Mouse (Mus musculus): ENCODE results near the gene Bod1.
A peak's percentile ranks its signal among the peaks of the same experiment; 100 is the strongest.

The Bod1 gene

DNA sequence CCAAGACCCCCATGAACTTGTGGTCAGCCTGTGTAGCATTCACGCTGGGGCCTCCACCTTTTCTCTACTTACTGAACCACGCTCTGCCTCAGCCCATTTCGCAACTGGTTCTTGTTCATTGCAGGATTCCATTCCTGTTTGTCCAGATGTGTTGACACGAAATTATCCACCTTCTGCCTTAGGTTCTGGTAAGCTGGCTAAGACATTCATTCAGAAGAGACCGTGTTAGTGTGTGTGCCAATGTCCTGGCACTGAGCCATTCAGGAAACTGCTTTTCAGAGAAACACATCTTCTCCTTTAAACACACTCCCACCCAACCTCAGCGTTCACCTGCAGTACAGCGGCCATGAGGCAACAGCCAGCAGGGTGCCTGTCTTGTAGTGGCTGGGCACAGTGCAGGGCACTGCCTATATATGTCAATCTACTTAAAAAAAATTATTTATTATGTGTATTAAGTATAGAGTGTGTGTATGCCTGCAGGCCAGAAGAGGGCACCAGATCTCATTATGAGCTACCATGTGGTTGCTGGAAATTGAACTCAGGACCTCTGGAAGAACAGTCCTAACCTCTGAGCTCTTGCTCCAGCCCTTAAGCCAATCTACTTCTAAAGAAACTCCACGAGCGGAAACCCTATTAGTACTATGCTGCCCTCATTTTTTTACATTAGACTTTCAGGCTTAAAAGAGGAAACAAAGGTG, 2.4 kb downstream of the Bod1 start:
- DNase-seq (ENCODE audit: low read depth, low spot score) = peak; percentile 31

DNA sequence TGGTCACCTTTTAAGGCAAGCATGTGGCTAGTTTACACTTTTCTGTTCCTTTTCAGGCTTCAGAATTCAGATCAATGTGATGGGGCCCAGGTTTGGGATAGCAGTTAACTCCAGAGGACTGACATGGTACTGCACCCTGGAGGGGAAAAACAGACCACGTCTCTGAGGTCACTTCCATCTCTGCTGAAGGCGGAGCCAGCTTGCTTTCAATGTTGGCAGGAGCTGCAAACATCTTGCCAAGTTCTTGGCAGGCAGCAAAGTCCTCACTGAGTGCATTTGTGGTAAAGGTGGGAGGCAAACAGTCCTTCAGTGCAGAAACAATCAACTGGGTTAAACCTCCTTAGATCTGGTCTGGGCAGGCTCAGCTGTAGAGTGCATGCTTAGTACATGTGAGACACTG, 7.5 kb downstream of the Bod1 start:
- DNase-seq (ENCODE audit: low read depth, low spot score) = no peak

DNA sequence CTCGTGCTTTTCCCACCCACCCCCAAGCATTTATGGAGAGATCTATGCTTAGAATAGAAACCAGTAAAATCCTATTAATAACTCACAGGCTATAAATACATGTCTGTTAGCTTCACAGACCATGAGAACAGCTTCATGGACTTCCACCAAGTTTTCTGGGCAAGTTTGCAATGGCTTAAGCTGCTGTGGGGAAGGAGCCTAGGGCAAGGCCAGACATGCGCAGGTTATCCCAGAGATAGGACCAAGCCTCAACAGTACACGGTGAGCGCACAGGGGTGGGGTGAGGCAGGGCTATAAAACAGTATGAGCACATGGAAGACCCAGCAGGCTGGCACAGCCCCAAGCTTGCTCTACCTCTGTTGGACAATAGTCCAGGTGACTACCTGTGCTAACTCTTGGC, 8.2 kb downstream of the Bod1 start:
- DNase-seq (ENCODE audit: low read depth, low spot score) = no peak

DNA sequence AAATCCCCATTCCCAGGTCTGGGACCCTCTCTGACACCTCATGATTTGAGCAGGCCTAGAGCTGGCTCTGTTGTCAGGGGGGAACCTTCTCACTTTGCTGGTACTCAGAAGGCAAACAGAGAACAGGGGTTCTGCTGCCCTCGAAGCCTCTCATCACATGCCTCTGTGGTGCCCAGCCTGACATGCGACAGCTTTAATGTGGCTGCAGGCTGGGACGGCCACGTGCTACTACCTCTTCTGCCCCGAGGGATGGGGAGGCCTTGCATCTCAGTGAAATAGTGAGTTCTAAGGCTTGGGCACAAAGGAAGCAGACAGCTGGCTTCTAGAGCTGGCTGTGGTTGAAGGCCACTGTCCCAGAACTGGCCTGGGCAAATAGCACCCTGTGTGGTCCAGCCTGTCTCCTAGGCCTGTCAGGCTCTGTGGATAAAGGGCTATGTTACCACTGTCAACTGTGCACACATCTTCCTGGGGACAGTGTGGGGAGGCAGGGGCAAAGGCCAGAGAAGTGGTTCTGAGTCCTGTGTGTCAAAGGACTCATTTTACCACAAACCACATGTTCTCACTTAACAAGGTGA, 8.7 kb downstream of the Bod1 start:
- no peak for DNase-seq (ENCODE audit: low read depth, low spot score)

DNA sequence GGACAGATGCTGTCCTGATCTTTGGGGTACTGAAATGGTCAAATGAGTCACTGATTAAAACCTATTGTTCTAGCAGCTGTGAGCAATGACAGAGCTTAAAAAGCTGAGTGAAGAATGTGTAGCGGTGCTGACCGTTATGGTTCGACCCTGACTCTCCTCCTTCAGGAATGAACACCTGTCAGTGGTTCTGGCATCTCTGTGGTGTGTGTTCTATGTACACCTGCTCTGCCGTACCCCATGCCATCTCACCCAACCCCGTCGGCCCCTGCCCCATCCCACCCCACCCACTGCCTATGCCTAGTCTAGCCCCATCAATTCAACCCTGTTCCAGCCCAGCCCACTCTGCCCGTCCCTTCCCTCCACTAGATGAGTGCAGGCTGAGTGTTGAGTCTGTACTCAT, 9.5 kb downstream of the Bod1 start:
- DNase-seq (ENCODE audit: low read depth, low spot score) = no peak

DNA sequence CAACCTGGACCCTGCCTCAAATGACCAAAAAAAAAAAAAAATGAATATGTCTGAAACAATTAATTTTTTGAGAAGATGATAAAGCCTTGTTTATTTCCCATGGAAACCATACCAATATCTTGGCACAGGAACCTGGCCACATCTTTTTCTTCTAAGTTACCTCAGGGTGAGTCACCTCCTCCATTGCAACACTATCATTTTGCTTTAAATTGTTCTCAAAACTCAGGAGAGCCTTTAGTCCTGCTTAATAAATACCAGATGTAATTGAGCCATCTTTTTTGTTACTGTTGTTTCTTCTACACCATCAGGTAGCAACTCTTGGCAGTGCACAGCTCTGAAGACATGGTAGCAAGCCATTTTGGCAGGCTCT, 13.9 kb downstream of the Bod1 start:
- DNase-seq (ENCODE audit: low read depth, low spot score) = no peak

DNA sequence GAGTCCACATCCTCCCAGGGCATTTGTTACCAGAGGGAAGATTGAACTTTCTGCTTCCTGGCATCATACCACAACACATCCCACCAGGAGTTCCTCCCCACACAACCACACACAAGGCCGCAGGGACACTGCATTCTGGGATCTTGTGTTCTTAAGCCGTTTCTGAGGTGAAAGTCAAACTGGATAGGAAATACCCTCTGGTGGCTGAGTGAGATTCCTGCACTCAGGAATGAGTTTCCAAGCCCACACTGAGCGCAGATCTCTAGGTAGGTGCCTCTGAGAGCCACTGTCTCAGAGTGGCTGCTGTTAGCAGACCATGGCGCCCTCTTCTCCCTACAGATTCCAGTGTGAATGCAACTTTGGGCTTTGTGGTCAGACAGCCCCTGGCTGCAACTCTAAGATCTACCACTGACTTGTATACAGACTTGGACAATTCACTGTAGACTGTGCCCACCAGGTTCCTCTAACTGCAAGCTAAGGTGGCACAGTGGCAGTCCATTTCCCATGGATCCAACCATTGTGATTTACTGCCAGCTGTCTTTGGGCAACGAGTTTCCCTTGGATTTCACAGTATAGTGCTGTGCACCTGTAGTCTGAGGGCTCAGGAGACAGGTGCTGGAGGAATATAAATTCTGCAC, 14.4 kb downstream of the Bod1 start:
- no peak for DNase-seq (ENCODE audit: low read depth, low spot score)

DNA sequence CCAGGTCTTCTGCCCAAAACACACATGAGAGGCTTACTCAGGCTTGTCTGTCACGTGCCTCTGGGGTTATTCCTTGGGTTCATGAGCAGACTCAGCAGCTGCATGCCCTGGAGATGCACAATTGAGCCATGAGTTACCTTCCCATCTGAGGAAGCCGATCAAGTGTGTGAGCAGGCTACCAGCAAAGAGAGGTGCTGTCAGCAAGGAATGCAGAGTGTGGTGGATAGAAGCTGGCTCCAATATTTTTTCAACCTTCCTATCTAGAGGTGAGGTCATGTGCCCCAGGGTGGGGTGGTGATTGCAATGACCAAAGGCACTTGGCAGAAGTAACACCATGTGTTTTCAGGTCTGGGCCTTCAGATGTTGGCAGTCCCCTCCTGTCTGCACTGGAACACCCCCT, 22.2 kb downstream of the Bod1 start:
- no peak for DNase-seq (ENCODE audit: low read depth, low spot score)

DNA sequence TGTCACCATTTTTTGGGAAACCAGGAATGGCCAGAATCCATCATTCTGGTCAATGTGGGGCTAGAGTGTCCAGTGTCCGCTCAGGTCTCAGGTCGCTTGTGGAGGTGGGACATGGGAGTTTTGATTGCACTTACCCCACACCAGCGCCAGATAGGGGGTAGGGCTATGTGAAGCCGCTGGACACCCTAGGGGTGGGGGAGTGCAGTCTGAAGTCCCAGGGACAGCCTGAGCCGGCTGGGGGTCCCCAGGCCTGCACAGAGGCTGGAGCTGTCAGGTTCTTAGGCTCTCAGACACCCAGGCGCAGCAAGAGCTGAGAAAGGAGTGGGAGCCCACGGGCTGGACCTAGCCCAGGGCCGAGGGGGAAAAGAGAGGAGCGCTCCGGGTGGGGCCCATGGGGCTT, 24.4 kb downstream of the Bod1 start:
- no peak for DNase-seq (ENCODE audit: low read depth, low spot score)

DNA sequence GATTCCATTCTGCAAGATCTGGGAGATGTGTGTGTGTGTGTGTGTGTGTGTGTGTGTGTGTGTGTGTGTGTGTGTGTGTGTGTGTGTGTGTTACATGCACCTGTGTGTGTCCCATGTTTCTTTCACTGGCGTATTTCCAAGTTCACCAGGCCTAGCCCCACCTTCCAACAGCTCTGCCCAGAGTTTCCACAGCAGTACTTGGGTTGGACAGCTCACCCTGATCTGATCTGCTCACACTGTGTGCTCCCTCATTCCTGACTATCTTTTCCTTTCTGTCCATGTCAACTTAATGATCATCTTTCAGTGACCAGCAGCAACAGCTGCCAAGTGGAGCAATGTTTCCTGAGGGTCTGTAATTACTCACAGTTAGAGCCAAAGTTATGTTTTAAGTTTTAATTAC, 25.1 kb downstream of the Bod1 start:
- DNase-seq (ENCODE audit: low read depth, low spot score) = no peak

DNA sequence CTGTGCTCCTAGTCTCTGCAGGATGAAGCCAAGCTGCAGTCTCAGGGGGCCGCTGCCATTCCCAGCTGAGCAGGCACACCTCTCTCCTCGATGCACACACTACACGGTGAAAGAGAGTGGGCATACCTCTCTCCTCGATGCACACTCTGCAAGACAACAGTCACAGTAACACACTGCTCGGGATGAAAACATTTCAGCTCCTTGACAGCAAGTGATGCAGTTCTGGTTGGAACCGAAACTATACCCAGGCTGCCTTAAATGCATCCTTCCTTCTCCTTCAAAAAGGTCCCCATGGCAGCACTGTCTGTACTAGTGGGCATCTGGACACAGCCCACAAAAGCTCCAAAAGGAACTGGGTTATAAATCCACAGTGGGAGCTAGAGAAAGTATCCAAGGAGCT, 28.6 kb downstream of the Bod1 start:
- DNase-seq (ENCODE audit: low read depth, low spot score) = no peak

DNA sequence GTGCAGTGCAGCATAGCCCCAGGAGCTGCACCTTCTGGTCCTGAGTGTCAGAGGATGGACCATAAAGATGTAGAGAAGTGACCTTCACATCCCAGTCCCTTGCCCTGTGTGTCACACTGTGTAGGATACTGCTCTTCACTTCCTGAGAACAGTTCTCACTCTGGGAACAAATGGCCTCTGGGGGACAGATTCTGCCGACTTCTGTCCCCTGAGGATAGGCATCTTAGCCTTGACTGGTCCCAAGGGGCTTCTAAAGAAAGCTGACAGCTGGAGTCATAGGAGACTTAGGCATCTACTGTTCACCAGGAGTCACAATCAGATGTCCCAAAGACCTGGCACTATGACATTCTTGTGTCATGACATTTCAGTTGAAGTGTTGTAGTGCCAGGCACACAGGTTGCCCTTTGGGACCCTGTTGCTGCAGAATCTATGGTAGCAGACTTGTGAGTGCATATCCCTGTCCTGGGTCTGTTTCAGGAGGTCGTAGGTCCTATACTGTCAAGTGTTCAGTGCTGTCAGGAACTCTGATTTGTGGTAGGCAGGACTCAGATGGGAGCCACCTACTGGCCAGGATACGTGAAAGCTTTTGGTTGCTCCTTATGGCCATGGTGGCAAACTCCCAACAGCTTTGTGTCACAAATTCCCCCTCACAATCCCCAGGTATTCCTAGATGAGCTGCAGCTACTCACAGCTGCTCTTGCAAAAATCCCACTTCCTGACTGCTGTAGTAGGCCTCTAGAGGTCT, 30.4 kb downstream of the Bod1 start:
- peak; percentile 15 for DNase-seq (ENCODE audit: low read depth, low spot score)

DNA sequence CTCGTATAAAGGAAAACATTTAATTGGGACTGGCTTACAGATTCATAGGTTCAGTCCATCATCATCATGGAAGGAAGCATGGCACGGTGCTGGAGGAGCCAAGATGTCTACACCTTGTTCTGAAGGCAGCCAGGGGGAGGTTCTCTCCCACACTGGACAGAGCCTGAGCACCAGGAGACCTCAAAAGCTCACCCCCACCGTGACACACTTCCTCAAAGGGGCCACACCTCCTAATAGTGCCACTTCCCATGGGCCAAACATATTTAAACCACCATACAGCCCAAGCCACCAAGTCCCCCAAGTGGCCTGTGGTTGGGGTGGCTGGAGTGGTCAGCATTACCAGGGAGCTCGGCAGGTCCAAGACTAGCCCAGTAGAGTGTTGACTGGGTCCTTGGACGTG, 31.5 kb downstream of the Bod1 start:
- no peak for DNase-seq (ENCODE audit: low read depth, low spot score)

DNA sequence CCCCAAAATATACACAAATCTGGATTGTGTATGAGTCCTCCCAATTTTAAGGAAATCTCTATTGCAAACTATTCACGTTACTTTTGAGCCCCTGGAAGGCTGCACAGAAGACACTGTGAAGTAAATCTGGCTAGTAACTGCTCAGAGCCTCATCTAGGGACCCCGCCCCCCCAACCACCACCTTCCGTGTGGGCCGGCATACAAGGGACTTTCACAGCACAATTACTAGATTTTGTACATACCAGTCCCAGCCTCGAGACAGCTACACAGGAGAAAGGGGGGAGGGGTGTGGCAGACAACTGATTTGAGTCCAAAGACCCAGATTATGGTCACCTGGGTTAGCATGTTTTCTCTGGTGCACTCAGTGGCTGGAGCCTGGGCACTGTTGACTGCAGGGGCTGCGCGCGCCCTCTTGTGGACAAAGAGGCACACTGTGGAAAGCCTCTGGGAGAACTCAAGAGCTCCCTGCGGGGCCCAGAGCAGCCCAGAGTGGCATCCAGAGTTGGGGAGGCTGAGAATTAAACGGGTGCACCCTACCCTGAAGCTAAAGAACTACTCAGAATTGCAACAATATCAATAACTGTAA, 33.8 kb downstream of the Bod1 start:
- peak; percentile 68 for DNase-seq (ENCODE audit: low read depth, low spot score)

DNA sequence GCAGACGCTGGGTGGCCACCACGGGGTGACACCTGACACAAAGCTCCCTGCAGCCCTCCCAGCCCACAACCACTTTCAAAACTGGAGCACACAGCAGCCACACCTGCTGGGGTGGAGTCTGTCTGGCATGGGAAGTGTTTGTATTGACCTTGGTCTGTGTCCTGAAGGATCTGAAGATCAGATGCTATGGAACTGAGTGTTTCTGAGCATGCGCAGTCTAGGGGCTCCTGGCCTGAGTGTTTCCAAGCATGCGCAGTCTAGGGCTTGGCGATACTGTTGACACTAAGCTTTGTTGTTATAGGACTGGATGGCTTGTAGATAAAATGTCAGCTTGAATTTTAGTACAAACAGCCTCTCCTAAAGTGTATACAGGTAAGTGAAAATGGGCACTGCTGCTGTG, 43.0 kb downstream of the Bod1 start:
- DNase-seq (ENCODE audit: low read depth, low spot score) = no peak

DNA sequence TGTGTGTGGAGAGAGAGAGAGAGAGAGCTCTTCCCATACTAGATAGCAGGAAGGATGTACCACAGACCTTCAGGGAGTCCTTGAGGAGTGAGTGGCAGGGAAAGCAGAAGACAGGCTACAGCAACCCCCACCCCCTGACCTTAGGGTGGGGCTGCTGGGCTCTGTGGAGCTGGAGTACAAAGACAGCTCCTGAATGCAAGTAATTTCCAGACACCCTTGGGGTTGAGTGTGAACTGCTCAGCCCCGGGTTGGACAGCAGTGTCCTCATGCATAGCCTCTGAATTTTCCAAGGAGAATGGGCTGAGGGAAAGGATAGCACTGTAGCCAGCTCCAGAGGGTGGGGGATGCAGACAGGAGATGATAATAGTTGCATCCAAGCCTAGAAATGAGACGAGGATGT, 50.9 kb downstream of the Bod1 start:
- DNase-seq (ENCODE audit: low read depth, low spot score) = no peak

DNA sequence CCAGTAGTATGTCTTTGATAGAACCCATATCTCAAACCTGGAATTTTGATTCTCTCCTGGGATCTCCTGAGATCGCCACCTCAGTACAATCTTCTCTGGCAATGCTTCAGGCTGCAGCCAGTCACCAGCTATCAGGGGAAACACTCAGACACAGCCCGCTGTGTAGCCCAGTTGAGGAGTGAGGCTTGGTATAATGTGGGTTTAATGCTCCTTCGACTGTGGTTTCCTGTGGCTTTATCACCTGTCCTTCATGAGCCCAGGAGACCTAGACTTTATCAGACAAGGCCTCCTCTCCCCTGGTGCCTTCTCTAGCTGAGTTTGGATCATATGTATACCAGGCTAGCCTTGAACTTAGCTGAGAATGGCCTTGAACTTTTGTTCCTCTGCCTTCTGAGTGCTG, 53.9 kb downstream of the Bod1 start:
- no peak for DNase-seq (ENCODE audit: low read depth, low spot score)

DNA sequence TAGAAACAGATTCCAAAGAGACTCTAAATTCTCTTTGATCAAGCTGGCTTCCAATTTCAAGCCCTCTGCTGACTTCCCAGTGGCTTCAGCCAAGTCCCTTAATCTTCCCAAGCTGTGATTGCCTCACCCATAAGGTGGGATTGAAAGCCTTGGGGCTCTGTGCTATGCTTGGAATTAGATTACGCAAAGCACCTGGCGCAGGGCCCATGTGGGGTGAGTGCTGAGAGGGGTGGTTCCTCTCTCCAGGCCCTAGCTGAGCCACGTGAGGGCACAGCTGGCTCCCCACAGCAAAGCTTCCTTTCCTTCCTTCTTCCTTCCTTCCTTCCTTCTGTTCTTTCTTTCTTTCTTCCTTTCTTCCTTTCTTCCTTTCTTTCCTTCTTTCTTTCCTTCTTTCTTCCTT, 54.4 kb downstream of the Bod1 start:
- DNase-seq (ENCODE audit: low read depth, low spot score) = no peak

DNA sequence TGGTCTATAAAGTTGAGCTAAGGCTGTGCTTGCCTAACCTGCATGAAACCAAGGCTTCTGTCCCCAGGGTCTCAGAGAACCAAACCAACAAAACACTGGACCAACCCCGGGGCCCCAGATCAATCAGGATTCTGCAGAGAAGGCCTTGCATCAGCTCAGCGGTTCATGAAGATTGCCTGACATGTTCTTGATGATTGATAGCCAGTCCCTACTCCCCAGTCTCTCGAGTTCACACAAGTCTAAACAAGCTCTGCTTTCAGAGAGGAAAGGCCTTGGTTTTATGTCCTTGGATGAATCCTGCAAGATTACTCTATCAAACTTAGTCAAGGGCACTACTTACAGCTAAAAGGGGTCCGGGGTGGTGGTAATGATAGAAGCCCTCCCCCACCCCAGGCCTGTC, 55.0 kb downstream of the Bod1 start:
- DNase-seq (ENCODE audit: low read depth, low spot score) = no peak
